Mouse (Mus musculus) midbrain, embryonic 16.5 days (tissue): ENCODE results near the gene Sae1. TPM values are rescaled to one million over a fixed set of nuclear protein-coding genes. Genes with fewer than 3 reads are reported as not detected.
A peak's percentile ranks its signal among the peaks of the same experiment; 100 is the strongest.

Source experiments
- ATAC-seq: fragments of 200-750 bp; cut with Nextera tagmentation; 2 replicates; pipeline ENCODE4 v1.8.0; 2017; ENCODE audit warnings: moderate TSS enrichment
- H3K27ac ChIP-seq: fragments of 300-500 bp; sonication (generic); 2 replicates; pipeline ENCODE4 v1.5.1; 2014; ENCODE audit warnings: mild to moderate bottlenecking, low read length, mixed read lengths
- H3K27me3 ChIP-seq: fragments of 300-500 bp; sonication (generic); 2 replicates; pipeline ENCODE4 v1.6.1; 2014; ENCODE audit warnings: low read depth, low read length, mixed read lengths; ENCODE audit not compliant: control insufficient read depth, insufficient read depth
- H3K36me3 ChIP-seq: fragments of 300-500 bp; sonication (generic); 2 replicates; pipeline ENCODE4 v1.6.1; 2014; ENCODE audit warnings: mild to moderate bottlenecking, low read length, moderate library complexity, mixed read lengths; ENCODE audit not compliant: control insufficient read depth, insufficient read depth
- H3K4me1 ChIP-seq: fragments of 300-500 bp; sonication (generic); 2 replicates; pipeline ENCODE4 v1.6.1; 2014; ENCODE audit warnings: mild to moderate bottlenecking, low read length, mixed read lengths; ENCODE audit not compliant: control insufficient read depth, insufficient read depth
- H3K4me2 ChIP-seq: fragments of 300-500 bp; sonication (generic); 2 replicates; pipeline ENCODE4 v1.6.1; 2014; ENCODE audit warnings: mild to moderate bottlenecking, low read length, mixed read lengths
- H3K4me3 ChIP-seq: fragments of 300-500 bp; sonication (generic); 2 replicates; pipeline ENCODE4 v1.5.1; 2014; ENCODE audit warnings: low read depth, mild to moderate bottlenecking, low read length, moderate library complexity, mixed read lengths
- H3K9ac ChIP-seq: fragments of 300-500 bp; sonication (generic); 2 replicates; pipeline ENCODE4 v1.6.1; 2014; ENCODE audit warnings: low read depth, low read length, mixed read lengths
- H3K9me3 ChIP-seq: fragments of 300-500 bp; sonication (generic); replicated peaks from 2 replicates; pipeline ENCODE4 v1.6.1; 2014; ENCODE audit warnings: mild to moderate bottlenecking, low read length, mixed read lengths; ENCODE audit not compliant: control insufficient read depth, poor library complexity, severe bottlenecking
- WGBS: fragments of 180-500 bp; shearing (Covaris S2); extraction: QIAGEN DNeasy Blood & Tissue Kit; methylation state at CpG from one replicate; pipeline ENCODE4 v1.1.7; 2014; 5-methylcytosine and 5-hydroxymethylcytosine counted together
- polyA plus RNA-seq: library from polyadenylated mRNA; unstranded; fragments of >200 nt; fragmentation: Nextera tagmentation; extraction: Ambion mirVana; gene quantifications from 2 replicates; pipeline ENCODE4 v1.2.1, GENCODE M21; 2015

Gene Sae1
- polyA plus RNA-seq, 1 experiment from 2014 or later, result 239 TPM

DNA sequence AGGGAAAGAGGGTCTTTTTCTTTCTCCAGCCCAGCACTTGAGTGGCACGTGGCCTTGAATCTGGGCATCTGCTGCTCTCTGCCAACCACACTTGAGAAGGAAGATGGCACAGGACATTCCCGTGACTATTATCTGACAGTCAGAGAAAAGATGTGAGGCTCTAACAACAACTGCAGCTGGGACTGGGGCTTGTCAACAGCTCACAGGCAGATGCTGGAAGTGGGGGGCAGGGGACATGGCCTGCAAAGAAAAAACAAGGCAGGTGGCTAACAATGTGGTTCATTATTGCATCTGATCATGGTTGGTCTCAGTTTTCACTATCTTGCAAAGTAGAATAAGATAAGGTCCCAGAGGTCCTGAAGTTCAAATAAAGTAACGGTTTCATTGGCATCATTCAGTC is 43.0 kb downstream of the Sae1 start:
- no peak overlapping the region for H3K9ac ChIP-seq
- no peak overlapping the region for H3K4me3 ChIP-seq
- no peaks in the 10 kb centered on the region for H3K36me3 ChIP-seq
- WGBS, result 87% methylated on average over 3 of the region's 3 CpGs
- no peak for ATAC-seq
- no peaks in the 10 kb centered on the region for H3K9me3 ChIP-seq
- H3K27ac ChIP-seq, result no peak overlapping the region
- no peaks in the 10 kb centered on the region for H3K27me3 ChIP-seq
- no peak overlapping the region for H3K4me2 ChIP-seq
- no peaks in the 10 kb centered on the region for H3K4me1 ChIP-seq

DNA sequence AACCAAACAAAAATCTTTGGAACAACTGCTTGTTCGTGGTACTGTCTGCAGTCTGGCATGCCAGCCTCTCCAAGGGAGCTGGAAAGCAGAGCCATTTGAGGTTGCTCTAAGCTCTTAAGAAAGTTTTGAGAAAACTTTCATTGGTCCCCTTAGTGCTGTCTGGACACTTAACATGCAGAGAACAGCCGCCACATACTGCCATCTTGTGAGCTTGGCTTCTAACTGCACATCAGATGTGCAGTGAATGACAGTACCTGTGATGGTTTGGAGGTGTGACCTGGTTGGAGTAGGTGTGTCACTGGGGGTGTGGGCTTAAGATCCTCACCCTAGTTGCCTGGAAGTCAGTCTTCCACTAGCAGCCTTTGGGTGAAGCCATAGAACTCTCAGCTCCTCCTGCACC is 49.9 kb downstream of the Sae1 start:
- no peak for ATAC-seq
- WGBS, result 88% methylated on average over 2 of the region's 2 CpGs
- no peaks in the 10 kb centered on the region for H3K9me3 ChIP-seq
- H3K4me3 ChIP-seq, result no peak overlapping the region
- no peaks in the 10 kb centered on the region for H3K27me3 ChIP-seq
- H3K9ac ChIP-seq, result no peak overlapping the region
- no peak overlapping the region for H3K27ac ChIP-seq
- H3K4me1 ChIP-seq, result no peaks in the 10 kb centered on the region
- H3K4me2 ChIP-seq, result no peak overlapping the region
- H3K36me3 ChIP-seq, result peaks cover 5% of the 10 kb centered on the region; the same call in 1 of the 2 replicates

DNA sequence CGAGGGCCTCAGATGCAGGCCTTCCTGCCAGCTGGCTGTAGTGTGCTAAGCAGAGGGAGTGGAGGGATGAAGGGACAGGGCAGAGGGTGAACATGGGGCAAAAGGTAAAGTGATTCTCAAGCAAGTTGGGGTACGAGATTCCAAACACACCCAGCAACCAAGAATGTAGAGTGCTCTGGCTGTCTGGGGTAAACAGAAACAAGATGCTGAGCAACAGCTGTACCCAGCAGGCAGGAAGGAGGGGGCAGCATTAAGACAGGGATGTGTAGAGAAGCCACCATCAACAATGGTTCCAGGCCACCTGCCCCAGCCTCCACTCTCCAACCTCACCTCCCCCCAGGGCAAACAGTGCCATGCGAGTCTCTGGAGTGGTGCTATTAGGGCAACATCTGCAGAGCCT is 58.5 kb downstream of the Sae1 start:
- ATAC-seq, result no peak
- H3K27me3 ChIP-seq, result no peaks in the 10 kb centered on the region
- no peak overlapping the region for H3K4me2 ChIP-seq
- H3K9ac ChIP-seq, result no peak overlapping the region
- H3K36me3 ChIP-seq, result no peaks in the 10 kb centered on the region; the same call in 1 of the 2 replicates
- no peaks in the 10 kb centered on the region for H3K4me1 ChIP-seq
- no peak overlapping the region for H3K27ac ChIP-seq
- 87% methylated on average over 3 of the region's 3 CpGs for whole genome bisulfite sequencing
- no peaks in the 10 kb centered on the region for H3K9me3 ChIP-seq
- no peak overlapping the region for H3K4me3 ChIP-seq

DNA sequence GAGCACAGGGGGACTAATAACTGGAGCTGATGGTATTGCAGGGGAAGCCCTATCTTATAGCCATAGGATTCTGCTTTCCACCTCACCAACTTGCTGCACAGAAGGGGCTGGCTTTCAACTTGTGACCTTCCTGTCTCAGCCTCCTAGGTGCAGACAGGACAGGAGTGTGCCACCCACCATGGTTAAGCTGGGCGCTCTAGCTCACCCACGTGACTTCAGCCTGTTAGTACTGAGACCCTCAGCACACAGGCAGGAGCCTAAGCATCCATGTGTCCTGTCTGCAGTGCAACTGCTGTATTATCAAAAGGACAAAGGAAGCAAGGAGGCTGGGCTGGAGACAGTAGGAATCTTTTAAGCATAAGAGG is 61.0 kb downstream of the Sae1 start:
- H3K27me3 ChIP-seq, result no peaks in the 10 kb centered on the region
- H3K36me3 ChIP-seq, result no peaks in the 10 kb centered on the region; the same call in 1 of the 2 replicates
- no peaks in the 10 kb centered on the region for H3K9me3 ChIP-seq
- H3K4me2 ChIP-seq, result no peak overlapping the region
- ATAC-seq, result no peak; the same call in 1 of the 2 replicates
- H3K4me1 ChIP-seq, result no peaks in the 10 kb centered on the region
- no peak overlapping the region for H3K9ac ChIP-seq
- 91% methylated on average over 2 of the region's 2 CpGs for WGBS
- H3K4me3 ChIP-seq, result no peak overlapping the region
- no peak overlapping the region for H3K27ac ChIP-seq

DNA sequence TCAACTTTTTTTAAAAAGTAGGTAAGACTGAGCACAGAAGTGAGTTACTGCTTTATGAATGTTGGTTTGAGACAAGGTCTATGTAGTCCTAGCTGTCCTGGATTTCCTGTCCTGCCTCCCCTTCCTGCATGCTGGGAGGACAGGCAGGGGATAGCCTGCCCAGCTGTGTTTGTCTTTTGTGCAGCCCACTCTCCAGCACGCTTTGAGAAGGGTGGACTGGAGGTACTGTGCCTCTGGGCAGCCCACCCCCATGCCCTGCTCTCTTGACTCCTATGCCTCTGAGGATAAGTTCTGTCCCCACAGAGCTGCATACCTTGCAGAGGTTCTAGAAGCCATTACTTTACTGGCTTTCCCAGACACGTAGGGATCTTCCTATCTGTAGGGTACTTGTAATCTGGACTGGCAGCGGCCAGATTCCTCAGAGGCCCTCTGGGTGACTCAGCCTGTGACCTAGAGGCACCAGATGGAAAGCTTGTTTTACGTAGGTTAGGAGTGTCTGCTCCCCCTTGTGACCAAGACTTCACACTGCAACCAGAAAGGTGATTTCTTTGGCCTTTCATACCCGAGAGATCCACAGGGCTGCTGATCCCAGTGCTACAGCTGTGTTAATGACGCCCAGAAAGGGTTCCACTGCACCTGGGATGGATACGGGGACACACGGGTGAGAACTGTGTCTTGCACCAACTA is 61.5 kb downstream of the Sae1 start:
- Histone ChIP-seq H3K27me3 (no peaks in the 10 kb centered on the region), H3K4me2 (no peak overlapping the region), H3K9ac (no peak overlapping the region), H3K4me3 (no peak overlapping the region), H3K4me1 (no peaks in the 10 kb centered on the region), H3K36me3 (no peaks in the 10 kb centered on the region; the same call in 1 of the 2 replicates), H3K27ac (no peak overlapping the region), H3K9me3 (no peaks in the 10 kb centered on the region)
- WGBS, result 37% methylated on average over 8 of the region's 8 CpGs
- ATAC-seq, result peak; percentile 32; the same call in 1 of the 2 replicates

DNA sequence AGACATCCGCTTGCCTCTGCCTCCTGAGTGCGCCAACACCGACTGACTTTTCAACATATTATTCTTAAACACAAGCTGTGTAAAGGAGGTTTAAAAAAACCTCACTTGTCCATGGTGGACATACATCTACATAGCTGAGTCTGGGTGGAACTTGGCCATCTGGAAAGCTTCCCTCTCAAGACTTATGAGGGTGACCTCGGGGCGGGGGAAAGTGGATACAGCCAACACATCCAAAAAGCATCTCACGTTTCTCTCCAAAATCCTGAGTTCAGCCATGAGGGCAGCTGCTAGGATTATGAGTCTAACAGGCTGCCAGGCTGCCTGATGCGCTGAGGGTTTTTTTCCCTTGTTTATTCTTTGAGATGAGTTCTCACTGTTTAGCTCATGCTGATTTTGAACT is 62.9 kb downstream of the Sae1 start:
- no peak overlapping the region for H3K4me2 ChIP-seq
- no peaks in the 10 kb centered on the region for H3K4me1 ChIP-seq
- no peak for ATAC-seq
- H3K27me3 ChIP-seq, result no peaks in the 10 kb centered on the region
- 95% methylated on average over 7 of the region's 7 CpGs for whole genome bisulfite sequencing
- no peak overlapping the region for H3K27ac ChIP-seq
- H3K4me3 ChIP-seq, result no peak overlapping the region
- no peaks in the 10 kb centered on the region for H3K9me3 ChIP-seq
- H3K36me3 ChIP-seq, result no peaks in the 10 kb centered on the region; the same call in 1 of the 2 replicates
- H3K9ac ChIP-seq, result no peak overlapping the region

DNA sequence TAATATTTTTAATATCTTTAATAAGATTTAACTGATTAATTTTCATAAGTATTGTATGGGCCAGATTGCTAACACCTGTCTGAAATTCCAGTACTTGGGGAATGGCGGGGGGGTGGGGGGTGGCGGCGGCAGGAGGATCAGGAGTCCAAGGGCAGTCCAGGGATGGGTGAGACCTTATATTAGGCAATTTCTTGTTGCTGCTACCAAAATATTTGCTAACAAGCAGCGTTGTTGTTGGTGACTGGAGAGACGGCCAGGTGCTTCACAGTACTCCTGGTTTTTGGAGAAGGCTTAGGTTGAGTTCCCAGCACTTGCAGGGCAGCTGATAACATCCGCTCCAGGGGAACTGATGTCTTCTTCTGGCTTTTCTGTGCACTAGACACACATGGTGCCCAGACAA is 67.1 kb downstream of the Sae1 start:
- WGBS, result 90% methylated on average over 6 of the region's 6 CpGs
- H3K4me2 ChIP-seq, result no peak overlapping the region
- no peak overlapping the region for H3K27ac ChIP-seq

DNA sequence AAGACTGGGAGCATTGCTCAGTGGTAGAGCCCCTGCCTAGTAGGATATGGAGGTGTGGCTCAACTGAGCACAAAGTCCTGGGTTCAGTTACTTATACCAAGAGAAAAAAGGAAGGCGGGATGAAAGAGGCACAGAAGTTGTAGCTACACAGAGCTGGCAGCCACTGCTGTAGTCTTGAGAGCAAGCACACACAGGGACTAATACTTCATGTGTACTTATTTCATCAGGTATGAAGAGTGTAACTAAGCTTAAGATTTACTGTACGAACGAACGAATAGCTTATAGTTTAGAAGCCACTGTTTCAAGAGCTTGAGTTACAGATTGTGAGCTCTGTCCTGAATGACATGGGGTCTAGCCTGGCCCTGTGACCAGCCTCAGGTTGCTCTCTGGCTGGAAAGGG is 68.4 kb downstream of the Sae1 start:
- peaks cover 11% of the 10 kb centered on the region for H3K36me3 ChIP-seq
- H3K9ac ChIP-seq, result no peak overlapping the region
- no peak for ATAC-seq
- H3K9me3 ChIP-seq, result no peaks in the 10 kb centered on the region
- H3K4me1 ChIP-seq, result peaks cover 5% of the 10 kb centered on the region; the same call in 1 of the 2 replicates
- no peak overlapping the region for H3K27ac ChIP-seq
- no peak overlapping the region for H3K4me2 ChIP-seq
- WGBS, result 94% methylated on average over 4 of the region's 4 CpGs
- H3K27me3 ChIP-seq, result no peaks in the 10 kb centered on the region
- no peak overlapping the region for H3K4me3 ChIP-seq

More for the DNA sequence above, 67.1 kb downstream of the Sae1 start:
- peaks cover 11% of the 10 kb centered on the region for H3K36me3 ChIP-seq
- H3K9ac ChIP-seq, result no peak overlapping the region
- no peaks in the 10 kb centered on the region for H3K9me3 ChIP-seq
- no peak overlapping the region for H3K4me3 ChIP-seq
- ATAC-seq, result no peak
- no peaks in the 10 kb centered on the region for H3K4me1 ChIP-seq
- H3K27me3 ChIP-seq, result no peaks in the 10 kb centered on the region

DNA sequence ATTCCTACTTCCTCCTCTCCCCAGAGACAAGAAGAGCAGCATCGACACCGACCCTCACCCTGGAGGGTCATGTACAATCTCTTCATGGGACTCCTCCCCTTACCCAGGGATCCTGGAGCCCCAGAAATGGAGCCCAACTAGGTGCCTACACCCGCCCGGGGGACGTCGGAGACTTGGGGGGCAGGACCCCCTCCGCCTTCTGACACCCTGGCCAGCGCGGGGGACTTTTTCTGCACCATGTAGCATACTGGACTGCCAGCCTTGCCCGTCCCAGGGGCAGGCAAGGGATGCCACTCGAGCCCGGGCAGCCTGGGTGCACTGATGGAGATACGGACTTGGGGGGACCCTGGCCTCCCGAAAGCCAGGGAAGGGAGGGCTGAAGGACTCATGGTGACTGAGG is 70.5 kb downstream of the Sae1 start:
- Histone ChIP-seq H3K36me3 (peaks cover 11% of the 10 kb centered on the region), H3K4me2 (no peak overlapping the region), H3K9ac (no peak overlapping the region), H3K27ac (no peak overlapping the region), H3K27me3 (no peaks in the 10 kb centered on the region), H3K9me3 (no peaks in the 10 kb centered on the region), H3K4me1 (peaks cover 24% of the 10 kb centered on the region), H3K4me3 (no peak overlapping the region)
- WGBS, result 88% methylated on average over 14 of the region's 14 CpGs
- no peak for ATAC-seq
